Mouse (Mus musculus) natural killer cell, adult 2 months (primary cell): ENCODE measurements around the gene Angel2.
A peak's percentile ranks its signal among the peaks of the same experiment; 100 is the strongest.
"Not testable (repeated sequence)": the region's sequence is repeated elsewhere in the genome, so short reads cannot be mapped to it uniquely, and the experiment has no call there.

Experiments used
- DNase-seq, 2 experiments: peaks; one replicate each; pipeline ENCODE4 v3.0.0; 2022; ENCODE audit warnings: low spot score in 2 of 2

Angel2 gene

DNA sequence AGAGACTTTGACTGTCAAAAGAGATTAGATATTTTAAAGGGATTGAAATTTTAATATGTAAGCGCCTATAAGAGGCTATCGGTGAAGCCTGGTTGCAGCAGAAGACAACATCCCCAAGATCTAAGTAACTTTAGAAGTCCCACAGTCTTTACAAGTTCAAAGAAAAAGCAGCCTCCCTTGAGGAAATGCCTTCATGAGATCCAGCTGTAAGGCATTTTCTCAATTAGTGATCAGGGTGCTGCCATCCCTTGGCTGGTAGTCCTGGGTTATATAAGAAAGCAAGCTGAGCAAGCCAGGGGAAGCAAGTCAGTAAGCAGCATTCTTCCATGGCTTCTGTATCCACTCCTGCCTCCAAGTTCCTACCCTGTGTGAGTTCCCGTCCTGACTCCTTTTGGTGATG lies at the start of gene Angel2:
TSS of gene Angel2 (plus strand) at position 301 of the 400 bp plus-strand sequence.
- DNase-seq = not testable (repeated sequence)

DNA sequence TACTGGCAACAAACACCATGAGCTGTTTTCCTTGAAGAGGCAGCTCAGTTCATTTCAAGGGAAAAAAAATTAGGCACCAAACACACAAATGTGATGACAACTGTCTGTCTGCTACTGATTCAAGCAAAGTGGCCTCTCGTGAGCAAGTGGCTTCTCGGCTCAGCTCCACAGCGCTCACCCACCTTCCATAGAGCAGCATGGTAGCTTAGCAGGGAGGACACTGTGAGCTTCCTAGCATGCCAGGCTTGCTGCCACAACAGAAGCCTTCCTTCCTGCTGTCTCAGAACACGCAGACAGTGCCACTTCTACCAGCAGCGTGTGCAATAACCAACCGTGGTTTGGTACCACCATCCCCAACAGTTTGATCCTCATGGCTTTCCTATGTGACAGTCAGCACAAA lies 49.2 kb upstream of the Angel2 start:
- no peak for DNase-seq

DNA sequence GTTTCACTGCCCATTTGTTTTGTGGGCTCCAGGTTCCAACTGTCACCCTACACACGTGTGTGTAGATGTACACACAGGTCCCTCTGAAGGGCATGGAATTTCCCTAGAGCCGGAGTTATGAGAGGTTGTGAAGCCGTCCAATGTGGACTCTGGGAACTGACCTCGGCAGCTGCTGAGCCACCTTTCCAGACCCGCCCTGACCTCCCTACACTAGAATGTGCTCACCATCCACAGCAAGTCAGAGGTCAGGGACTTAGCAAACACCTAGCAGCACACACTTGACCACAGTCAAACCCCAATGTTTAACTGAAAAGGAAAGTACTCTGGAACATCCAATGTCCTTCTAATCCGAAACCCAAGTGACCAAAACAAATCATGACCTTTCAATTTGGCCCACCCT lies 44.3 kb upstream of the Angel2 start:
- DNase-seq = no peak

DNA sequence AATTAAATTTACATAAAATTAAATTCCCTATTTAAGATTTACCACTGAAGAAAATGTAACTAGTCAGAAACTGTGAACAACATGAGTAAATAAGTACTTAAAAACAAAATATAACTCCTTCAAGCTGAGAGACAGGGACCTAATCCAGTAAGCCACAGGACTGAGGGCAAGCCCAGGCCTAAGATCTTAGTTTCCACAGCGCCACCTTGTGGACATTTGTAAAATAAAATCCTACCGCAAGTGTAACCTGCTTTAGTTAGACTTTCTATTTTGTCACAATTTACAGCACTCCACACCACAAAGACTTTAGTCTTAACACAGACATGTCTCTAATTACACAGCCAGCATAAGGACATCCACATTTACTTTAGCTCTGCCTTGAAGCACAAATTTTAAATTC lies 43.5 kb upstream of the Angel2 start:
- DNase-seq = peak; percentile 14 to 31

DNA sequence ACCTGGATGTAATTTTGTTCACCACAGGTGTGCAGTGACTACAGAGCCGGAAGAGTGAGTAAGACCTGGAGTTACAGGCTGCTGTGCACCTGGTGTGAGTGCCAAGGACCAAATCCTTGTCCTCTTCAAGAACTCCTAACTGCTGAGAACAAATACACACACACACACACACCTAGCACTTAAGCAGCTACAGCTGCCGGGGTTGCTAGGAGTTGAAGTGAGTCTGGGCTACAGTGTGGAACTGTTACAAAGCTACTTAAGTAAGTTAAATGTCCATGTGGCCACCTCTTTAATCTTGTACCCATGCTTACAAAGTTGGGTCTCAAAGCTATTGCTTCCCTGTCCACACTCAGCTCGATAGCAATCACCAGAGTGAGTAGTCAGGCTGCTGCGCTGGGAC lies 38.9 kb upstream of the Angel2 start:
- no peak for DNase-seq

DNA sequence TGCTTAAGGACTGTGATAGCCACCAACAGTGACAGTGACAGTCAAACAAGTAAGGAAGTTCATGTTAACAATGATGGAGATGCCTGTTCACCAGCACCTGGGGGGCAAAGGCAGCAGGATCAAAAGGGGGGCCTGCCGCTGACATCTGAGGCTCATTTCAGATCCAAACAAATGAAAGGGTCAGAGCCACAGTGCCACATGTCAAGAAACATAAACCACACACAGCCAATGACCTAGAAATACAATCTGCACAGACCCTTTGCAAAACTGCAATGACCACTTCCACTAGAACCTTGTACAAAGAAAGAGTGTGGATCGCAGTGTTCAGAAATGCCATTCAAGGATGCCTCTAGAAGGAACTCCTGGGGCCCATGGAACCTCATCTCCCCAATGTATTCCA lies 36.9 kb upstream of the Angel2 start:
- no peak for DNase-seq

DNA sequence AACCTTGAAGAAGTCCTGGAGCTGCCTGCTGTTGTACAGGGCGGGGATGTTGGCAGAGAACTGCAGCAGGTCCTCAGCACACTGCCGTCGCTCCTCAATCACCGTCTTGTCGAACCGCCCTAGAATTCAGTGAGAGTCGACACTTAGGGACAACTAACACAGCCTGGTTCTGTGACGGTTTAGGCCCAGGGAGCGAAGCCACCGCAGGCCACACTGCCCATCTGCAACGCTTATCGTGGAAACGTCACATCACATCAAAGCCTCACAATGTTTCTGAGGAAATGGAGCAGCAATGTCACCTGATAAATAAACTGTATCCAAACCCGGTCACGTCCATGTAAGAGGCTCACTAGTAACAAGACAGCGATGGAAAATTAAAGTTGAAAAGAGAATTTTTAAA lies 36.3 kb upstream of the Angel2 start:
- DNase-seq = no peak

DNA sequence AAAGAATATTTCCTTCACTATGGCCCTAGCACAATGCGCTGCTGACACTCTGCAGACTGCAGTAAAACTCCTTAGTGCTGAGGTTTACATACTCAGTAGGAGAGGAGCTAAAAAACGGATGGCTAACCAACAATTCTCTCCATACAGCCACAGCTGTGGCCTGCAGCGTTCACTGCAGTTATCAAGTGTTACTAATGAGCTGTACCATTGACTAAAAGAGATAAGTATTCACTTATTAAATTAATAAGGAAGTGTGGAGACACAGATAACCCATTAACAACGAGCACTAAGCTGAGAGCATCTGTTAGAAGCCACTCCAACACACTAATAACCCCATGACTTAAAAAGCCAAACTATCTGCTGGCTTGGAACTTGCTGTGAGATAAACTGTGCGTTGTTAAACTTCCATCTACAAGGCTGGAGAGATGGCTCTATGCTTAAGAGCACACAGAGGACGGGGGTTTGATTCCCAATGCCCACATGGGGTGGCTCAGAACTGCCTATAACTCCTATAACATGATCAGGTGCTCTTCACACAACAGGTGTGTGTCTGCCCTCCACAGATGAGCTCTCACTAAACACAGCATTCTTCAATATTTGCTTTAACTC lies 31.2 kb upstream of the Angel2 start:
- no peak for DNase-seq

DNA sequence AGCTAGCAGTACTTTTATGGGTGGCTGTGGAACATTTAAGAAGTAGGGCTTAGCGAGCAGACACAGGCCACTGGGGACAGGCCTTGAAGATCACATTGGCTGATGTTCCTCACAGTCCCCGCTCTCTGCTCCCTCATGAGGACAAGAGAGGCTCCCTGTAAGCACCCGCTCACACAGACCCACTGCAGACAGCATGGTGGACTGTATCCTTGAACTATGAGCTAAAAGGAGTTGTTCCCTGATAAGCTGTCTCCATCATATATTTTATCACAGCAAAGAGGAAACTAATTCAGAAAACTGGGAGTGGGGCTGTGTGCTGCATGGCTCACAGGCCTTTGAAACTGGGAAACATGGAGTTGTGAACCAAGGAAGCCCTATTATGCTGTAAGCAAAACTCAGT lies 26.7 kb upstream of the Angel2 start:
- DNase-seq = no peak

DNA sequence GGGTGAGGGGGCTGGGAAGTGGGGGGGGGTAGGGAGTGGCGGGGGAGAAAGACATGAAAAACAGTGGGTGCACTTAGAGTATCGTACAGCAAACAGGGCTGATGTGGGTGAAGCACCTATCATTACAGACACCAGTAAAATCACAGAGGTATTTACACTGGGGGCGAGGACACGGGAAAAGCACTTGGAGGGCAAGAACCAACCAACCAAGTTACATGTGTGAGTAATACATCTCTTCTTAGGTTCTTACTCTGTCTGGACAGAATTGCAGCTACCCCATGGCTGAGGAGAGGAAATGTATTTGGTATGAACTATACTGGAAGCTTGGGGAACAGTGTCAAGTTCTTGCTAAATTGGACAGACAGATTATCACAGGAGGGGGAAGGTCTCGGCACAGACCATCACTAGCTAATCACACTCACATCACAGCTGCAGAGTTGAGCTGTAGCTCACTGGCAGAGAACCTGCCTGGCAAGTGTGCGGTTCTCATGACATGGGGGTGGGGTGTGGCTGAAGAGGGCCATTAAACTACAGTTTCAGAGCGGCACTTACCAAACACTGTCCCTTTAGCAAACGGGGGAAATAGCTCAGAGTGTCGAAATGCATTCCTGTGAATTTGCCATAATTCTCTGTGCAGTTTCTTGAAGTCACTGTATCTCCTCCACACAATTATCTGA lies 25.9 kb upstream of the Angel2 start:
- DNase-seq = no peak

DNA sequence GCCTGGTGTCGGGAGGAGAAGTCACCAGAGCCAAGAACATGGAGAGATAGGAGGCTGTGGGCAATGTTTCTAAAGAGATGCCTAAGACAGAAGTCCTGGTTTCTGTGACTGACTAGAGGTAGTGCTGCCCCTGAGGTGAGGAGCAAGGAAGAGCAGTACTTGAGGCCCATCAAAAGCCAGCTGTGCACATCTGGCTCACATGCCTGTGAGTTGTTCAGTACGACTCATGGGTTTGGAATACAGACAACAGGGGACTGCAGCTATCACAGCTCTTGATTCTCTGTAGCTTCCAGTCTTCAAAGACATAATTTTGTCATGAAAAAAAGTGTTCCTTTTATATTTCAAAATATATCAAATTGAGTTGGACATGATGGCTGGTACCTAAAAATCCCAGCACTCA lies 23.8 kb upstream of the Angel2 start:
- DNase-seq = no peak

DNA sequence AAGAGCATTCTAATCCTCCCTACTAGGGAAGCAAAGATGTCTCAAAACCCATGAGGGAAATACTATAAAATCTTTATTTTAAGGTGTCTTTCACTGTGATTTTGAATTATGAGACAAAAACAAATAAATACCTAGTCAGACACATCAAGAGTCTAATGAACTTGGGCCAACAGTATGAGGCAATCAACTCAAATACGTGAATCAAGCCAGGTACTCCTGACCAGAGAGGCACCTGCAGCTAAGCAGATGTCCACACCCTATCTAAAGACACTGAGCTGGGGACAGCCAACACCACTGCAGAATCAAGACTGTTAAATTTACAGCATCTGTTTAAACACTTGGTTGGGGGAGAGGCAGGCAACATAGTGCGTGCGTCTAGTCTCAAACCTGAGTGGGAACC lies 20.8 kb upstream of the Angel2 start:
- DNase-seq = no peak

DNA sequence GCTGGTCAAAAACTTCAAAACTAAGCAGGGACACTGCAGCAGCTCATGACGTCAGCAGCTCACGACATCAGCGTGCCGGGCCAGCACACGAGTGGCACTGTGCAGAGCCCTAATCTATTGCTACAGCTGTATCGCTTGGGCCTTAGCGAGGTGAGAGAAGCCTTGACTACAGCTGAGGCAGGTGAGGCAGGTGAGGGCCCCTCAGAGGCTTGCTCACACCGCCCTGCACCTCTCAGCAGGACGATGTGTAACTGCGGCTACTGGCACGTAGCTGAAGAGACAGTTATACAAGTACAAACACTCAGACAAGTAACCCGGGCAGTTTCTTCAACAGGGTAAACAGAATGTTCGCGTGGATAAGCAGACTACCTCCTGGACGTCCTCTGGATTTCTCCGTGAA lies 20.2 kb upstream of the Angel2 start:
- DNase-seq = no peak

DNA sequence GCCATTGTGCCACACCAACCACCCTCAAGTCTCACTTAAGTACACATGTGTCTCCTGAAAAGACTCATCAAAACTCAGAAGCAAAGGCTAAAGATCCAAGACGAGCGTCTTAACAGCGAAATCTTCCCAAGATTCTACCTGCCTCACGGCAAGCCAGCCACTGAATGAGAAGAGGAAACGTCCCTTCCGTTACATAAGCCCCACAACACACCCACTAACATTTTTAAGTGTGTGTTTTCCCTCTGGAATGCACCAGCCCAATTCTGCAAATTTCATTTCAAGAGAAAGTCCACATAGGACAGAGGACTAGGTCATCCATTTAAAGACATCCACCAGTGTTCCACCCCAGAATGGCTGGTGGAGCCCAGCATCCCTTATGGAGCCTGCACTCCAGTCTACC lies 14.1 kb upstream of the Angel2 start:
- DNase-seq = no peak

DNA sequence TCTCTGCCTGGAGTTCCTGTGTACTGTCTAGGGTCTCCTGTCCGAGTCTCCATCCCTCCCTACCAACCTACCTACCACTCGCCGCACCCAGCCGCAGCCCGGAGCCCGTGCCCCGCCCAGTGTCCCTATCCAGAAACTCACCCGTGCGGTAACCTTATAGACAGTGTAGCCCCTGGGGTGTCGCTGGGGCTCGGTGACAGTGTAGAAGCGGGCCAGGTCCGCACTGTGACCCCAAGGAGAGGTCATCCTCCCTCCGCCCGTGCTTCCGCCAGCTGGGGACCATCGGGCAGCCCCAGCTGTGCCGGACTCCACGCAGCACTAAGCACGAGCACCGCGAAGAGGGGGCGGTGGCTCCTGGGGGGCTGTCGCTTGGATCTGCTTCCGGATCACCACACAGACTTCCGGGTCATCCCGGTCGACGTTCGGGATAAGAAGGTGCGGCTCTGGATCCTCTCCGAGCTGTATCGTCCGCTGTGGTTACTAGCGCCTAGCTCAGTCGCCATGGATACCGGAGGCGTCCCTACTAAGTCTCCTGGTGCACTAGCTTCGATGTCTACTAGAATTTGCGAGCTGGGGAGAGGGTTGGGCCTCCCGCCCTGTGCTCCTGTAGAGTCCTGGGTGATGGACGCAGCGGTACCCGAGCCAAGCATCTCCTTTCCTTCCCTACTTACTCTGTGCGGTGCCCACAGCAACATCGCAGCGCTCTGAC lies 13.3 kb upstream of the Angel2 start, which contains the start of gene Rps6kc1:
TSS of gene Rps6kc1 (minus strand) at position 356 of the 709 bp plus-strand sequence.
- DNase-seq = peak; percentile 46 to 50

DNA sequence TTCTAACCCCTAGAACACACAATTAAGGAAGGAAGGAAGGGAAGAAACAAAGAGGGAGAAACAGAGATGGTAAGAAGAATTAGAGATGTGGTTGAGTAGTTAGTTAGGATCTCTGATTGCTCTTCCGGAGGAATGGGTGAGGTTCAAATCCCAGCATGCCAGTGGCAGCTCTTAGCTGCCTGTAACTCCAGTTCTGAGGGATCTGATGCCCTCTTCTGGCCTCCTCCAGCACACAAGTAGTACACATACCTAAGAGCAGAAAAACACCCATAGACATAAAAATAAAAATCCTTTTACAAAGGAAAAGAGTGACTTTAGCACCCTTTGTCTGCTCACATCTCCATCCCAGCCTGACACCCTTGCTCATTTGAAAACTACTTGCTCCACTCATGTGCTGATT lies 12.3 kb upstream of the Angel2 start:
- DNase-seq = no peak

DNA sequence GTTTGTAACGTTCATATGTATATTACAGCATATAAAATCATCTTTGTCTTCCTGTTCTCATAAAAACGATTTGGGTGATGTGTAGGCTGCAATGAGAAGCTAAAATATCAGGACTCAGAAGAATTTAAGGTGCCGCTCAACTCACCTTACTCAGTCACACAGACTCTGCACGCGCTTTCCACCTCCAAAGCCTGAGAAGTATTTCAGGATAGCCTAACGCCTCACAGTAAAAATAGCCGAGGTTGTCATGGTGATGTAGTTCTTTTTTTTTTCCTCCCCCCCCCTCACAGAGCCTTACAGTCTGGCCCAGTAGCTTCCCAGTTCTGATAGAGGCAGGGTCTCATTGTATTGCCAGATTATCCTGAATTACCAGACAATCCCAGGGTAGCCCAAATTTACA lies 6.0 kb upstream of the Angel2 start:
- DNase-seq = no peak

DNA sequence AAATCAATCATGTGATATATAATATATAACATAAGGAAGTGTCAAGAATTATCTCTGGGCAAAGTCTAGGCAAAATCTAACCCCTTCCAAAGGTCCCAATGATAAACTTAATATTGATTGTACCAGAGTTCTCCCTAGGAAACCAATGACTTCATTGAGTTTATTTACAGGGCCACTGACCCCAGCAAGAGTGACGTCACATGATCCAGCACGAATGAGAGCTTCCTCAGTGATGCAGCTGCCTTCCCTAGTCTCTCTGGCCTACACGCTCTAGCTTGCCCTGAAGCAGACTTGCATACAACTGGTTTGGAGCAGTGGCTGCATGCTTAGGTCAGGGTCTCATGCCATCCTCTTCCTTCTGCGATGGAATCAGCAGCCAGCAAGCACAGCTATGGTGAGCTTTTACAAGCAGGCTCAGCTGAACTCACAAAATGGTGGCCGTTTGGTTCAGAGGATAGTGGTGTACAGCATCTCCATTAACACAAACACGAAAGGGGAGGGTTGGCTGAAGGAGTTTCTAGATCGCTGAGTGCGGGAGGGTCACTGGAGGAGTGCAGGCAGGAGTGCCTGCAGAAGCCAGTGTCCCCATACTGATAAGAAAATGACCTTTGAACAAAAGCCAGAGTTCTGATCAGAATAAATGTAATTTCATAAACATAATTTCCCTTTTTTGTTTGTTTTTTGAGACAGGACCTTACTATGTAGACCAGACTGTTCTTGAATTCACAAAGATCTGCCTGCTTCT lies 5.0 kb upstream of the Angel2 start:
- DNase-seq = no peak

DNA sequence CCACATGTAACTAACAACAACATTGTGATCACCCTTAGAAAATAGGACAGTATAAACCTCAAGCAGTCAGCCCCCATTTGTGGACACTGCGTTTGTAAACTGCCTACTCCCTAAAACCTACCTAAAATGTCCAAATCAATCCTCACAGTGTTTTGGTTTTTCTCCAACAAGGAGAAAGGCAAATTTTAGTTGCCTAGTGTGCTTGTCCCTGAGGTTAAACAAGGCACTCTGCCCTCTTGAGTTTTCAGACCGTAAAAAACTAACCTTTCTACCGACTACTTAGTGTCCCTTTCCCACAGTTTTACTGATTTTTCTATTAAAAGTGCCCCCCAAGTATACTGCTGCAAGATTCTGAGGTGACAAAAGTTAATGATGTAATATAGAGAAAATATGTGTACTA lies 2.4 kb downstream of the Angel2 start:
- no peak for DNase-seq

DNA sequence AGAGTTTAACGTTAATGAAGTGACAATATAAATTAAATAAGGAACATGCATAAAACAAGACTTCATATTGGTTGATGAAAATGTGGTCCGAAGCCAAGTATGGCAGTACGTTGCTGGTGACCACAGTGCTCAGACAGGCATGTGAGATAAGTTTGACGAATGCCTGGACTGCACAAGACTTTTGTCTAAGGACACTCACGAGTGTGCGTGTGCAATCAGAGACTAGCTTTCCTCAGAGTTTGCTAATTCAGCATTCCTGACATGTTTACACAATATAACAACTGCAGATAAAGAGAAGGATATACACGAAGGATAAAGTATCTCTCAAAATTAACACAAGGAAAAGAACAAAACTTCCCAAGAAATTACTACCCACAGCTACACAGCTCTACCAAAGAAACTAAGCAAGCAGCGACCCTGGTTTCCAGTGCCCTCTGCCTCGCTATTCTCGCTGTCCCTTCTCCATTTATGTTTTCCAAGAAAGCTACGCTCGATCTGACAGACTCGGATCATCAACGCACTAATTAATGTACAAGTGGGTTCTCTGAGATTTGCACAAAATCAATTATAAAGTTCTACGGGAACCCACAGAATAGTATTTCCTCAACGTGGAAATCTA lies 2.9 kb downstream of the Angel2 start:
- DNase-seq = peak in 1 of 2 experiments; percentile 15

DNA sequence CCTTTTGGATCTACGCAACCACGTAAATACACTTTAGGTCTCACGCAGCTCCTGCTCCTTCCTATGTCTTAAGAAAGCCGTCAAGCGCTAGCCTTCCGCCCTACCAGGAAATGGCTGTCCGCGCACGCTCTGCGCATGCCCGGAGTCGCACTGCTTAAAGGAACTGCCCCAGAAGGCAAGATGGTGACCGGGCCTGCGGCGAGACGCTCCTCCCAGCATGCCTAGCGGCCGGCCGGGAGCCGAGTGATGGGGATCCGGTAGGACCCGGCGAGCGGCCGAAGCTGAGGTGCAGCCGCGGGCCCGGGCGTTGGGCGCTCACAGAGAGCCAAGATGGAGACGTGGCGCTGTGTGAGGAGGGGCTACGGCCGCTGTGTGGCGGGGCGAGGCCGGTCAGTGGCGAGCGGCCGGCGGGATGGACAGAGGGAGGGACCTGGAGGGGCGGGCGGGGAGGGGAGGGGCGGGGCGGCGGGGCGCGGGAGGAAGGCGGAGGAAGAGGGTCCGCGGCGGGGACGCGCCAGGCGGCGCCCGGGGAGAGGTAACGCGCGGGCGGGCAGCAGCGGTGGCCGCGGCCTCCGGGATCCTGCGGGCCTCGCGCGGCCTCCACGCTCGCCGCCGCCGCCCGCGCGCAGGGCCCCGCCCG lies 3.6 kb downstream of the Angel2 start:
- DNase-seq = peak; percentile 96 to 97
